Mouse (Mus musculus): ENCODE measurements around the gene 4930407I10Rik.

4930407I10Rik gene

DNA sequence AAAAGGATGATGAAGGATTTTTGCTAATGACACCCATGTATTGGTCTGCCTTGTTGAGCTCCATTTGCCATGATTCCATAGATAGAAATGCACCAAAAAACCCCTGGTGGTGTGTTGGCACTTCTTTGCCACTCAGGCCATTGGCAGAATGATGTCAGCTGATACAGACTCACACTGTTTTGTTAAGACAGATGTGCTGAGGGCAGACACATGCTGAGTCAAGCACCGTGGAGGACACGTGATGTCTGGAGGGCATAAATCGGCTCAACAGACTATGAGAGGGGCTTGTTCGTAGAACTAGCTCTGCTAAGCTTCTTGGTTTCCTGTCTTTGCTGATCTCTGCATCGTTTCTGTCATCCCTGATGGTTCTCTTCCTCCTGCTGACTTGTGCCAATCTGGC lies 6.4 kb upstream of the 4930407I10Rik start:
- no peak for DNase-seq (ENCODE audit: low spot score)

DNA sequence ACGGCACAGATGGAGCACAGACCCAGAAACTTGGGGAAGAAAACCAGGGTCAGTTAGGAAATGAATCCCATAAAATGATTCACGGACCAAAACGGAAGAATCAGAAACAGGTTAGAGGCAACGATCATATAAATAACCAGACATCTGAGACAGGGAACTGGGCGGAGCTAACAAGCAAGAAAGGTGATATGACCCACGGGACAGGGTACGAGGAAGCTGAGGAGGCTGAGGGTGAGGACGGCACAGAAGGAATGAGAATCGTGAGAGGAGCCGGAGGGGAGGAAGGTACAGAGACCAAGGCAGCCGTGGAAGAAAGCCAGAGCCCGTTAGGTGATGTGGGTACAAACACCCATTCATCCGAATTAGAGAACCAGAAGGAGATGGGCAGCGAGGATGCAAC lies 5.0 kb downstream of the 4930407I10Rik start:
- DNase-seq (ENCODE audit: low spot score): no peak

DNA sequence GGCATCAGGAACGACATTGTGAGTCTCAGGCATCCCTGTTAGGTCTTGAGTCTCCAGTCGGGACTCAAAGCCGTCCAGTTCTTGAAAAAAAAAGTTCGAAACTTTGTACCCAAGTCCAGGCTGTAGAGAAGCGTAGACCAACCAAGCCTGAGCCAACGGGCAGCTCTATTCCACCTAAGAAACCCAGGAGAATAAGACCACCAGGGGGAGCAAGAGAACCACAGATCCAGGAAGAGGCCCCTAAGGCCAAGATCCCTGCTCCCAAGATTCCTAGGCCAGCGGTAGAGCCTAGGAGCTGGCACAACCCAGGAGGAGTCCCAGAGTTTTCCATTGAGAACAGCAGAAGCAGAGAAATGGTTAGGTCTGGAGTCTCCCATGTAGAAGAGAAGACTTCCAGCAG lies 6.6 kb downstream of the 4930407I10Rik start:
- DNase-seq (ENCODE audit: low spot score): peak; percentile 42

DNA sequence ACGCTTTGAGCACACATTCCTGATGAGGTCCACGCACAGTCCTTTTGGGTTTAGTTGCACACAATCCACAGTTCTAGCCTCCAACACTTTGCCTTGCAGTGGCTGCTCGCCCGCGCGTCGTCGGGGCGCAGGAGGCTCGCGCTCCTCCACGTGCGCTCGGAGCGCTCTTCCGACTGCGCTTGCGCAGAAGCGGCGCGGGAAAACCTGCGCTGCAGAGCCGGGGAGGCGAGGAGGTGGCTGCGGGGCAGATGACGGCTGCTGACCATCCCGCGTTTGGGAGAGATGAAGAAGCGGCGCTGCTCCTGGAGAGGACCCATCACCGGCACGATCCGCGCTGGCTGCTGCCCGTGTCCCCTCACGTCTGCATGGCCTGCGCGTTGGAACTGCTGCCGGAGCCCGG lies 10.9 kb downstream of the 4930407I10Rik start, which contains the start of gene Mei1:
Gene Mei1, plus strand, starts transcription at position 99 of the 400 bp plus-strand sequence.
- no peak for DNase-seq (ENCODE audit: low spot score)

DNA sequence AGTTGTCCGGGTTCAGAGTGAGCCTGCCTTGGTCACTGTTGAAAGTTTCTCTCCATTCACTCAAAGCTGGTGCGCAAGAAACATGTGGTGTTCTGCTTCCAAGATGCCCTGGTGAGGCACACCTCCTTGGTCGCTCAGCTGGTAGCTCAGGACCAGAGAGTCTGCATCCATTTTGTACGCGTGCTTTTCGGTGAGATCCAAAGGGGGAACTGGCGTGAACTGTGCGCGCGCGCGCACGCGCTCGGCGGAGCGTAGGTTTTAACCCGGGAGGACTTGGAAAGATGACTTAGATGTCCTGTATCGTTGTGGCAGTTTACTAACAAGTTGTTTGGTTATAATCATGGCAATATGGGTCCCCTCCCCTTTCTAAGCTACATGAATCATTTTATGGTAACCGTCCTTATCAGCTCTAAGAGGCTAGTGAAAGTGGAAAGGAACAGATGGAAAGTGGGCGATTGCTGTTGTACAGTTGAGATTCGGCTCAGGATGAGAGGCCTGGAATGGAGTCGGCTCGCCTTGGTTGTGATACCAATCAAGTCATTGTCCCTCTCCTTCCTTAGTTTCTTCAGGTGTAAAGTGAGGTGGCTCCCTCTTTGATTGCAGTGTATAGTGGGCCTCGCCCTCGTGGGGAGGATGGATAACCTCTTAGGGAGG lies 13.0 kb downstream of the 4930407I10Rik start:
- no peak for DNase-seq (ENCODE audit: low spot score)

DNA sequence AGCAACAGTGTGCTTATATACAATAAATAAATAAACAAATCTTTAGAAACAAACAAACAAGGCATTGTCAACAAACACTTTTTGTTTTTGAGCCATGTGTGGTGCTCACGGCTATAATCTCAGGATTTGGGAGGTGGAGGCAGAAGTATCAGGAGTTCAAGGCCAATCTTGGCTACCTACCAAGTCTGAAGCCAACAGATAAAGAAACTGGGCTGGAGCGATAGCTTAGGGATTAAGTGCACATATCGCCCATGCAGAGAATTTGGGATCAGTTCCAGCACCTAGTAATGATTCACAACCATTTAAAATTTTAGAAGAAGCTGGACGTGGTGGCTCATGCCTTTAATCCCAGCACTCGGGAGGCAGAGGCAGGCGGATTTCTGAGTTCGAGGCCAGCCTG lies 14.5 kb downstream of the 4930407I10Rik start:
- no peak for DNase-seq (ENCODE audit: low spot score)

DNA sequence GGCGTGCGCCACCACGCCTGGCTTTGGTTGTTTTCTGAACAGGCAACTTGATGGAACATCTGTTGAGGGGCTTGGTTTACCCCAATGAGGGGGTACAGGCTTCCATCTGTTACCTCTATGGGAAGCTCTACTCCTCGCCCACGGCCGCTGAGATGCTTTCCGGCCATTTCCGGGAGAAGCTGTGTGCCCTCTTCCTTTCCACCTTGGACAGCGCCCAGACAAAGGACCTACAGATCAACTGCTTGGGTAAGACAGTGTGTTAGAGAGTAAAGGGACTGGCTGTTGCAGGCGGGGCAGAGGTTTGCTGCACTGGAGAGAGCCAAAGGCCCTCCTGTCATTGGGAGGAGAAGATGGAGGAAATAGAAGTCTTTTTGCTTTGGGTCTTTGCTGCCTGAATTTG lies 20.9 kb downstream of the 4930407I10Rik start:
- no peak for DNase-seq (ENCODE audit: low spot score)

DNA sequence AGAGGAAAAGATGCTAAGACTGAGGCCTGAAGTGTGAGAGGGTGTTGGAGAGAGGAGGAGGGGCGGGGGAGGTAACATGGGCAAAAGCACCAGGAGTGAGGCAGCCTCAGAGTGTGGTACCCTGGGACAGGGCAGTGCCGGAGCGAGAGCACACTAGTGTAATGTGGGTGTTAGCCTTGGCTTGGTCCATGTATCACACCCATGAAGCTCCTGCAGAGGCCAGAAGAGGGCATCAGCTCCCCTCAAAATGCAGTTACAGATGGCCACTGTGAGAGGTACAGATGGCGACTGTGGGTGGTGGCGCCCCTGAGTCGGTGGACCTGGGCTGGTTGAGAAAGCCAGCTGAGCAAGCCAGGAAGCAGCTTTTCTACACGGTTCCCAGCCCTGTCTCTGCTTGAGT lies 22.2 kb downstream of the 4930407I10Rik start:
- DNase-seq (ENCODE audit: low spot score): peak; percentile 34

DNA sequence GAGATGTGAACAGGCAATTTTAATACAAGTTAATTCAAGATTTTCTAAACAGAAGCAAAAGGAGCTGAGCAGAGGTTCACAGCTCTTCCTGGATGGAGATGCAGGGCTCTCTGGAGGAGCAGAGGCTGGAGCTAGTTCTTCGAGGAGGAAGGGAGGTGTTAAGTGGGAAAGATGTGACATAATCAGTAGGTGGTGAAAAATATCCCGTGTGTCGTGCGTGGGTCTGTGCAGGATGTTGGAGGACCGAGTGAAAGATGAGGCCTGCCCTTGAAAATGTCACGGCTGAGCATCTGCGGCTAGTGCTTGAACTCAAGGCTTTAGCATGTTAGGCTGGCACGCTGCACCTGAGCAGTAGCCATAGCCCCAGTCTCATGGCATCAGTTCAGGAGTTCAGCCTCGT lies 26.7 kb downstream of the 4930407I10Rik start:
- no peak for DNase-seq (ENCODE audit: low spot score)

DNA sequence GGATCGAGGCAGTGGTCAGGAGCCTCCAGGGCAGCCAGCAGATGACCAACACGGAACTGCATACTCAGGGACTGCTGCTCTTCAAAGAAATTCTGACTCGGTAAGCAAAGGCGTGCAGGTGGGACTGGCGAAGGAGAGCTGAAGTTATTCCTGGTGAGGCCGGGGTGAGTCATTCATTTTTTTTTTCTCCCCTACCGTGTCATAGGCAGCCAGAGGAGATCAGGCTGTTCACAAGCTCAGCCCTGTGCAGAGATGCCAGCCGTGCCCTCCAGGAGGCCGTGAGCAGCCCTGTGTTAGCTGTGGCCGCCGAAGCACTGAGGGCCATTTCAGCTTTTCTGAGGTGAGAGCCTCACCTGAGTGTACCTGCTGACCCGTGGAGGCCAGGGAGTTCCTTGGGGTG lies 27.2 kb downstream of the 4930407I10Rik start:
- DNase-seq (ENCODE audit: low spot score): no peak

DNA sequence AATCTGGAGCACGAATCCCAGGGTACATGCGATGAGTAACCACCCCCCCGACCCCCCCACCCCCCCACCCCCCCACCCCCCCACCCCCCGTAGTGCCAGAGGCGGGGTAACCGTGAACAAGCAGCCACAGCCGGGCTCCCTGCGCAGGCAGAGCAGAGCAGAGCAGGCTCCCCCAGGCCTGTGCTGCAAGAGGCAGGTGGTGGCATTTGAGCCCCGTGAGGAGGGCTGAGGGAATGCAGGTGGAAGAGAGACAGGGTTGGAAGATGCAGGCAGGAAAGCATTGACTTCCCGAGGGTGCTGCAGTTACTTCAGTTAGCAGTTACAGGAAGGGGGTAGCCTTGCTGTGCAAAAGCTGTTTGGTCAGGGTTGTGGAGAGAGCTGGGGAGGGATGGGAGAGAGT lies 28.3 kb downstream of the 4930407I10Rik start:
- no peak for DNase-seq (ENCODE audit: low spot score)

DNA sequence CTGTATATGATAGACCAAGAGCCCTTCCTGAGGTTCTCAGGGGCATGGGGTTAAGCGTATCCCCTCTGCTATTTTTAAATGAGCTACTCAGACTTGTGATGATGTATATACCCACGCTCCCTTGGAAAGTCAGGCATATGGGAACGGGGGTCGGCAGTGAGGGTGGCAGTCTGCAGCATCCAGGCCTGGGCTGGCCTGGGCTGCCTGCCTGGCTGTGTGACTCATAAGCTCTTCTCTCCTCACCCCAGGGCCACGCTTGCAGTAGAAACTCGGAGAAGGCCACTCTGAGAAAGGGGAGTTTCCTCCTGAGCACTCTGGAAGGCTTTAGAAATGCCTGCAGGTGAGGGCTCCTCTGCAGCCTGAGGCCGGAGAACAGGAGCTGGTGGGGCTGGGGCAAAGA lies 32.1 kb downstream of the 4930407I10Rik start:
- no peak for DNase-seq (ENCODE audit: low spot score)

DNA sequence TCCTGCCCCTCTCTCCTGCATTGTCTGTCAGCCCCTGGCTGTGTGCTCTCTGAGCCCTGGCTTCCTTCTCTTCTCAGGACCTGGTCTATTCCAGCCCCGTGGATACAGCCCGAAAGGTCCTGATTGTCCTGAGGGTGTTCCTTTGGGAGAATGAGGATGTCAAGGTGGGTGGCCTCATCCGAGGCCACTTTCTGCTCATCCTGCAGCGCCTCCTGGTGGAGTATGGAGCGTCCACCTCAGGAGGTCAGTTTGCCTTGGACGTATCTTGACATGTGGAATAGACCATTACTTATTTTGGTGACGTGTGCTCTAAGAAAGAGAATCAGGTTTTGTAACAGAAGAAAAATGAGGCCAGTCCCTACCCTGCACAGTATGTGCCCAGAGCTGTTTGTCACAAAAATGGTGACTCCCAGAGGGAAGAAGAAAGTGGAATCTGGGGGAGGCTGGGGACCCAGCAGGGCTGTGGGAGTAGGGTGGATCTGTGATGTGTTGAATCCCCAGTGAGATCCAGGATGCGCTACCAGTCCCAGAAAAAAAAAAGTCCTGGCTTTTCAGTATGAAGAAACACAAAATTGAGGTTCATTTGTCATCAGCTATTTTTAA lies 48.1 kb downstream of the 4930407I10Rik start:
- no peak for DNase-seq (ENCODE audit: low spot score)

Measured in T-cell, adult 2 months (primary cell).